Mouse (Mus musculus) spleen, postnatal 36 days (tissue): ENCODE measurements around the gene Fosl1.
"Not testable (repeated sequence)": the region's sequence is repeated elsewhere in the genome, so short reads cannot be mapped to it uniquely, and the experiment has no call there.

Experiments used
- DNase-seq, 2 experiments: peaks; one replicate each; pipeline ENCODE4 v3.0.0; 2022; ENCODE audit warnings: low spot score in 2 of 2, mixed read lengths in 1 of 2

The Fosl1 gene

DNA sequence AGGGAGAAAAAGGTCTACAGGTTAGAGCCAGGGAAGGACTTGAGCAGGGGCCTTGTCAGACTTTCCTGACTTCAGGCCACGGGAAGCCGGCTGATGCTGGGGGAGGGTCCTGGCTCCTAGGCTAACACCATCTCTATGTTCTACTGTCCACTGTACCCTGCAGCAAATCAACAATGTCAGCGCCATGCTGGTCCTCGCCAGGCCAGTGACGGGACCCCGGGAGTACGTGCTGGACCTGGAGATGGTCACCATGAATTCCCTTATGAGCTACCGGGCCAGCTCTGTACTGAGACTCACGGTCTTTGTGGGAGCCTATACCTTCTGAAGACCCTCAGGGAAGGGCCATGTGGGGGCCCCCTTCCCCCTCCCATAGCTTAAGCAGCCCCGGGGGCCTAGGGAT lies 34.1 kb downstream of the Fosl1 start:
- no peak for DNase-seq

DNA sequence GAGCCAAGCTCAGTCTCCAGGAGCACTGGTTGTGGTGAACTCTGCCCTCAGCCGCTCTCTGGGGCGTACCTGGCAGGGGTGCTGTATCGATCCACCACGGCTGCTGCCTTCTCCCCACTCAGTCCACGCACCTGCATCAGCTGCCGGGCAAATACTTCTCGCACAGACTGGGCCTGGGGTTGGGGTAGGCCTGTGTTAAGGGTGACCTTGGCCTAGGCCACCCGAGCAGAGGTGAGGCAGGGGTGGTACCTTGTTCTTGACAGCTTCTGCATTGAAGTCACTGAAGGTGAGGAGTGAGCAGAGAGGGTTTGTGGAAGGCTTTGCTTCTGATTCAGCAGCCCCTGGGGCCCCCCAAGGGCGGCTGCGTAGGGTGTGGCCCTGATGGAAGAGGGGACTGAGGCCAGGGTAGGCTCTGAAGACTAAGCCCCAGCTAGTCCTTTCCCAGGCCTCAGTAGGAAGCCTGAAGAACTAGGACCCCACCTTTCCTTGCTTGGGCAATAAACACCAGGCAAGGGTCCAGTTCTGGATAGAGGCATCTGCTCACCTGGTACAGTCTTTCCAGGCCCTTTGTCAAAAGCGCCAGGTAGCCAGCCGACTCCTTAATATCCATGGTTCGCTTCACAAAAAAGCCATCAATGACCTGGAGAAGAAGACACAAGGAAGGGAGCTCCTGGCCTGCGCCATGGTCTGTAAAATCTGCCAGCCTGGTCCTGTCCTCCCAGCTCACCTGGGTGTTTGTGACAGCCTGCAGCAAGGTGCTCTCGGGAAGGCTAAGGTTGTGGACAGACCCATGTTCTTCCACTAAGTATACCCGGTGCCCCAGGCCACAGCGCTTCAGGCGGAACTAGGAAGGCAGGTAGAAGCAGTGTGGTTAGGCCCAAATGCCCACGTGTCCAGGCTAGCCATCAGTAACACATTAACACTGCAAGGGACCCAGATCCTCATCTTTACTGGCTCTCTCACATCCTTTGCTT lies 36.3 kb downstream of the Fosl1 start:
- no peak for DNase-seq

DNA sequence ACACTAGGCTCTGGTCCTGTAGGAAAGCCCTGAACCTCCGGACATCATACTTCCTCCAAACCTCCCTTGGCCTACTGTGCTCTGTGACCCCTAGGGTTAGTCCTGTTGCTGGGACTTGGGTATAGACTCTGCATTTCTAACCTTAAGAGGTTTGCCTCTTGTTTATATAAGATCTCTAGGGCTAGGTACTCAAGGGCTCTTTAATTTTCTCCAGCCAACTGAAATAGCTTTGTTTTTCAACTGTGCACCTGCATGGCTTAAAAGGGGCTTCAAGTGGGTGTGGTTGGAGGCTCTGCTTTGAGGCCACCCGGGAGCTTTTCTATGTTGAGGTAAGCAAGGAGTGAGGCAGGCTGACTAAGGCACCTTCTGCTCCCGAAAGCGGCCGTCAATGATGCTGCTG lies 37.1 kb downstream of the Fosl1 start:
- no peak for DNase-seq

DNA sequence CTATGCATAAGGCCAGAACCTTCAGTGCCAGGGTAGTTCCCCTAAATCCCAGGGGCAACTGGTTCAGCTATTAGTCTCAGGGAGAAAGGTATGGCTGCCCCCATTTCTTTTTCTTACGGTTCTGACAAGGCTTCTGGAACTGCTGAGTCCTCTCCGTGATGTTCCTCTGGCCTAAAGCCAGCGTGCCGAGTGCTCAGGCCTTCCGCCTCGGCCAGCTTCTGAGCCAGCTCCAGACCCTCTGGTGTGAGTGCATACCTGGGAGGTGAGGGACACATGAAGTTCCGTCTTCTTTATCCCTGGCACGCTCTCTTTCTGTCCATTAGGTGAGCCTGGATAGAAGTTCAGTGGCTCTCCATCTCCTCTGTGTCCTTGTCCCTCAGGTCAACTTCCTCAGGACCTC lies 38.0 kb downstream of the Fosl1 start:
- DNase-seq = no peak

DNA sequence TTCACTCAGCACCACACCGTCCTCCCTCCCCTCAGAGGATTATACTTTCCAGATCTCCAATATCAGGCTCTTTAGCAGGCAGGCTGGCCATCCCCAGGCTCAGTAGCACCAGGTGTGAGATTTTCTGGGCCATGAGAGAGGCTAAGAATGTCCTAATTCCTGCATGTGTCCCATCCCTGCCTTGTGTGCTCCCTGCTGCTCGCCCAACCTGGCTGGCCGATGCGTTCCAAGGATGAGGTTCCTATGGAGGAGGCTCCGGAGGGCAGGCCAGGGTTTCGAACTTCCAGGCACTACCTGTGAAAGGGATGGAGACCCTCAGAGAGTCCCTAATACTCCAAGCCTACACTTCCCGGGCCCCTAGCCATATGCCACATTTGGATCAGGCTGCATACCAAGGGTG lies 38.5 kb downstream of the Fosl1 start:
- no peak for DNase-seq

DNA sequence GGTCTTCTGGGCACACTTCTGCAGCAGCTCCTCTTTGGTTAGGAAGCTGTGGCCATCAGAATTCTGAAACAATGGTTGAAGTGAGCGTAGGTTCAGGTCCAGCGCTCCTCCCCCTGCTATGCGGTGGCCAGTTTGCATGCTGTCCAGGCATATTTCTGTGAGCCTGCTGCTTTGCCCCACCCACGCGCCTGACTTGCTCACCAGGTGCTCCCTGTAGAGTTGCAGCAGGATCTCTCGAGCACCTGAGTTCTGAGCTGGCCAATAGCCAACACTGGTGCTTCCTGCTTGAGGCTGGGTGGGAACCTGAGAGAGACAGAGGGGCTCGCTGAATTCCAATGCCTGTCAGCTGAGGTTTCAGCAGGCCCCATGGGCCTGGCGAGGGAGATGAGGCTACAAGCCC lies 38.9 kb downstream of the Fosl1 start:
- DNase-seq = no peak

DNA sequence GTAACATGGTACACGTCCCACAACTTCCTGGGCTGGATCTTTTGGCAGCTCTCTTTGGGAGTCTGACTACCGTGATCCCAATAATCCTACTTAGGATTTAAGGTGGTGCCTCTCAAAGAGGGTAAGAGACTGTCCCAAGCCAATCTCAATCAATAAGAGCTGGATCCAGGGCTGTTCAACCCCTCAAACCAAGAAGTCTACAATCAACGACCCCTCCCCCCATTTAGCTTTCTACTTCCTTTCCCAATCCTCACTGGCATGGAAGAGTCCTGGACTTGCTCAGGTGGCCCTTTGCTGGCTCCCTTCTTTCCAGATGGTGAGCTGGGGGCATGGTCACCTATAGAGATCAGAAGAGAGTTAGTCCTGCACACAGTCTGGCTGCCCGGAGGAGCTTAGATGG lies 39.4 kb downstream of the Fosl1 start:
- DNase-seq = no peak

DNA sequence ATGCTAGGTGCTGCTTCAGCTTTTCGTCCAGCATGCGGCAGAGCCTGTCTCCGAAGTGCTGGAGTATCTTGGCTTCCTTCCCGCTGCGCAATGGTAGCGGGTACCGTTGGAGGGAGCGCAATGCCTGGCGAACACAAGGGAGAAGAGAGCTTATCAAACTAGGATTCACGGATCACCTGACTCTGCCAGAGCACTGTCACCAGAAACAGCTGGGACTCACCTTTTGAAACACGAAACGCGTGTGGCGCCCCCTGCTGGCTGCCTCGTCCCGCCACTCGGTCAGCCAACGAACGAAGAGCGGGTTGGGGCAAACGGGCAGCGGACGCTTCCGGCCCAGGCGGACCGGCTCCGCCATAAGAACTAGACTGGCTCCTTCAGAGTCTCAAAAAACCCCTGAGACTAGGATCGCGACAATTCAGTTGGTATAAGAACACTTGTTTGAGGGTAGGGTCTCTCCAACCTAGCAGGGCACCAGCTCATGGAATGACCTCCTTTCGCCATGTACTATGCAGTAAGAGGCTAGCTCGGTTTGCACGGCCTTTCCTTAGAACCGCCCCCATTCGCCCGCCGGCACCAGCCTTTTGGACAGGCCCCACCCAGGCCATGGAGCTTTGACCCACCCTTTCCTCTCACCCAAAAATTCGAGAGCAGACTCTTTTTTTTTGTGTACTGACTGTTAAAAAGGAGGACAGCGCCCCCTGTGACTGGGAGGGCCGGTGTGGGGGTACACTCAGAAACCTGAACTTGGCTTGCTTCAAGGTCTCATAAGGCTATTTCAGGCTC lies 40.6 kb downstream of the Fosl1 start, which contains the start of gene Mus81:
TSS of gene Mus81 (minus strand) at position 635 of the 783 bp plus-strand sequence.
- peak; percentile 97 to 98 for DNase-seq

DNA sequence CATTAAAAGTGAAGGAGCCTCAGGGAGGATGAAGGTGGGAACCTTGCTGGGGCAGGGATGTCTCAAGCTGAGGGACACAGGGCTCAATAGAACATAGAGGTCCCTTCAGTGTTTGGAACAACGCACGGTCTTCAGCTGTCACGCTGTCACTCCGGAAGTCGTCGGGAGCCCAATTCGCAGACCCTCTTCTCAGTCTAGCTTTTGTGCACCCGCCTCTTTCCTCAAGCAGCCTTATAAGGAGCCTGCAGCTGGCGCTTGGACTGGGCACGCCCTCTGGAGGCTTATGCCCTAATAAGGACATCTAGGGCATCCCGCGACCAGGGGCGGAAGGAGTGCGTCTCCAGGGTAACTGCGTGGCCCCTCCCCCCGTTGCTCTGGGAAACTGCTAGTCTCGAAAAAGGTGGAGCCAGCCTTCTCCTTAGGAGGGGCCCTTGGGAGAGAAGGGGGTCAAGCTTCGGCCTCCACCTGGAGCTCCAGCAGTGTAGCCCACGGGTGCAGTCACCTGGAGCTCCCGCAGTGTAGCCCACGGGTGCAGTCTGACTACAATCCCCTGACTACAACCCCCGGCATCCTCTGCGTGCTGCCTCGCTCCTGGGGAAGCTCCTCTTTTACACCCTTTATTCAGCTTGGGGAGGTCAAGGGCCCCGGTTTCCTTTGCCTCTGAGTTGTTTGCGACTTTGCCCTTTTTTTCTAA lies 41.7 kb downstream of the Fosl1 start:
- DNase-seq = peak; percentile 98 to 99

DNA sequence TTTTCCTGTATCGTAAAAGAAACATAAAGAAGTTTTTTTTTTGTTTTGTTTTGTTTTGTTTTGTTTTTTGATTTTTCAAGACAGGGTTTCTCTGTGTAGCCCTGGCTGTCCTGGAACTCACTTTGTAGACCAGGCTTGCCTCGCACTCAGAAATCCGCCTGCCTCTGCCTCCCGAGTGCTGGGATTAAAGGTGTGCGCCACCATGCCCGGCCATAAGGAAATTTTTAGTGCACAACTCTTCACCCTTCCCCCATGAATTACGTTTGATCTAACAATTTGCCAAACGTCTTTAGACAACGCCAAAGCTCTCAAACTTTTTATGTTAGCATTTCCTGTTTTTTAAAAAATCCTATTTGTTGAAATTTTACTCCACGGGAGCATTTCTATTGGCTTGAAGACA lies 42.4 kb downstream of the Fosl1 start:
- not testable (repeated sequence) for DNase-seq

DNA sequence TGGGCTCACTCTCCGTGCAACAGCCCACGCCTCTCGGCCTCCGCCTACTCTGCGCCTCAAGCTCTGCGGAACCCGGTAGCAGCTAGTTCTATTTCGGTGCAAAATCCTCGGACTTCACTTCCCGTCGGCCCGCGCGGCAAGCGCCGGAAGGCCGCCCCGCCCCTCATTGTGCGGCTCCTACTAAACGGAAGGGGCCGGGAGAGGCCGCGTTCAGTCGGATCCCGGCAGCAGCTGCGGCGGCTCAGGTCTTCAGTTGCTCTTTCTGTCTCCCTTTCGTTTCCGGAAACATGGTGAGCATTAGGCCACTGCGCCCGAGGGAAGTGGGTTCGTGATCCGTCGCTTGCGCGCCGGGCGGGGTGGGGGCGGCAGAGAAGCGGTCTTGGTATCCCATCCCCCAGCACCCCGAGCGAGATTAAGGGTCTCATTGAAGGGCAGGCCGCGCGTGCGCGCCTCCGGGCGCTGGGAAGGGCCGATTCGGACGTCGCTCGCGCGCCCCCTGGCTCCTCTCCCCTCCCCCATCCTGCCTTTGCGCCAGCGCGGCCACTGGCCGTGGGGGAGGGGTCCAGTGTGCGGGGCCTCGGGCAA lies 43.1 kb downstream of the Fosl1 start, which contains the start of gene Cfl1:
TSS of gene Cfl1 (plus strand) at position 143 of the 585 bp plus-strand sequence.
- DNase-seq = peak; percentile 97

DNA sequence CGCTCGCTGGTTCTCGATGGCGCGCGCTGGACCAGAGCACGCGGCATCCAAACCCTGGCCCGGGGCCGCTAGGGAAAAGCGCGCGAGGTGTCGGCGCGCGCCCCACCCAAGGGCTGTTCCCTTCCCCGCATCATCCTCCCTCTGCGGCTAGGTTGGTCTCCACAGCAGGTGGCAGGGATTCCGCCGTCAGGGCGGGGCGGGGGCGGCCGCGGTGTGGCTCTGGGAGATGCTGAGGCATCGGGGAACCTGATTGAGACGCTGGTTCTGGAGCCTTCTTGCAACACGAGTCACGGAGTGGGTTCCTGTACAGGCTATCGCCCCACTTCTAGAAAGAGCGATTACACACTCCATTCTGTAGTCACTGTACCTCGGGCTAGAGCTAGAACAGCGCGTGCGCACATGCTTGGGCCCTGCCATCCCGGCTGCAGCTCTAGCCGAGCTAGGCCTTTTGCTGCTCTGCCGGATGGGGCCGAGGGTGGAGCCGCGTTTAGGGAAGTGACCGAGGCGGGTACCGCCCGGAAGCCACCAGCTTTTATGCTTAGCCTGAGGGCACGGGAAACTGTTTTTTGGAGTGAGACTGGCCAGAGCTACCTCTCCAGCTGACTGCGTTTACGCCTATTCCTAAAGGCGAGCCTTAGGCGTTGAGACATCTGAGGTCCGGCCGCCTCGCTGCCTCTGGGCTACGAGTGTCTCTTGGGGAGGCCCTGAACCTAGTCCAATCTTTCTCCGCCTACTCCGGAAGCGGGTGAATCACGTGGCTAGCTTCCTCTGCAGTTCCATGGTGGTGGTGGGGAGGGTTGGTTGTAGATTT lies 43.8 kb downstream of the Fosl1 start:
- DNase-seq = peak; percentile 90 to 91

DNA sequence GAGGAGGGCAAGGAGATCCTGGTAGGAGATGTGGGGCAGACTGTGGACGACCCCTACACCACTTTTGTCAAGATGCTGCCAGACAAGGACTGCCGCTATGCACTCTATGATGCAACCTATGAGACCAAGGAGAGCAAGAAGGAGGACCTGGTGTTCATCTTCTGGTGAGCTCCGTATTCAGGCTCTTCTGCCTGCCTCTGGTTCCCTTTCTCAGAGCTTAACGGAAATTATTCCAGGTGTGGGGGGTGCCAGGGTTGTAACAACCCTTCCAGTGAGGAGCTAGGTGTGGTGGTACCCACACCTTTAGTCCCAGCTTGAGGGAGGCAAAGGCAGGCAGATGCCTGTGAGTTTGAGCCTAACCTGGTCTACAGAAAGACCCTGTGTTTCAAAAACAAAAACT lies 45.3 kb downstream of the Fosl1 start:
- no peak for DNase-seq

DNA sequence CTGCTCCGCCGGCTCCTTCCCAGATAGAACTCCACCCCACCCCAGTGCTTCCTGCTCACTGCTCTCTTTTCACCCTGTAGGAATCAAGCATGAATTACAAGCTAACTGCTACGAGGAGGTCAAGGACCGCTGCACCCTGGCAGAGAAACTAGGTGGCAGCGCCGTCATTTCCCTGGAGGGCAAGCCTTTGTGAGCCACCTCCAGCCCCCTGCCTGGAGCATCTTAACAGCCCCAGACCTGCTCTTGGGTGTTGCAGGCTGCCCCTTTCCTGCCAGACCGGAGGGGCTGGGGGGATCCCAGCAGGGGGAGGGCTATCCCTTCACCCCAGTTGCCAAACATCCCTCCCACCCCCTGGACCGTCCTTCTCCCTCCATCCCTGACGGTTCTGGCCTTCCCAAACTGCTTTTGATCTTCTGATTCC lies 46.0 kb downstream of the Fosl1 start:
- DNase-seq = not testable (repeated sequence)

DNA sequence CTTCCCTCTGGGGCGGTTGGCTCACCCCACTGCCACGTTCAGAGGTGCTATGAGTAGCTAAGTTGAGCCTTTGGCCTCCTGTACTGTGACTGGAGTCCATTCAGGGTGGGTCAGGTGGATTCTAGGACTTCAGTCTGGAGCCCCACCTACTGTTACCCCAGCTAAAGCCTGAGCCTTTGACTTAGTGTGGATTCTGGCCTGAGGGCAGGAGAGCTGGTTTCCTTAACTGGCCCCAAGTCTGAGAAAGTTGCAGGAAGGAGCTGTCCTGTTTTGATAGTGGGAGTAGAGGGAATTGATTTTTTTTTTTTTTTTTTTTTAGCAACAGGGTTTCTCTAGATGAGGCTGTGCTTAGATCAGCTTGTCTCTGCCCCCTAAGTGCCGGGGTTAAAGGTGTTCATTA lies 47.0 kb downstream of the Fosl1 start:
- no peak for DNase-seq

DNA sequence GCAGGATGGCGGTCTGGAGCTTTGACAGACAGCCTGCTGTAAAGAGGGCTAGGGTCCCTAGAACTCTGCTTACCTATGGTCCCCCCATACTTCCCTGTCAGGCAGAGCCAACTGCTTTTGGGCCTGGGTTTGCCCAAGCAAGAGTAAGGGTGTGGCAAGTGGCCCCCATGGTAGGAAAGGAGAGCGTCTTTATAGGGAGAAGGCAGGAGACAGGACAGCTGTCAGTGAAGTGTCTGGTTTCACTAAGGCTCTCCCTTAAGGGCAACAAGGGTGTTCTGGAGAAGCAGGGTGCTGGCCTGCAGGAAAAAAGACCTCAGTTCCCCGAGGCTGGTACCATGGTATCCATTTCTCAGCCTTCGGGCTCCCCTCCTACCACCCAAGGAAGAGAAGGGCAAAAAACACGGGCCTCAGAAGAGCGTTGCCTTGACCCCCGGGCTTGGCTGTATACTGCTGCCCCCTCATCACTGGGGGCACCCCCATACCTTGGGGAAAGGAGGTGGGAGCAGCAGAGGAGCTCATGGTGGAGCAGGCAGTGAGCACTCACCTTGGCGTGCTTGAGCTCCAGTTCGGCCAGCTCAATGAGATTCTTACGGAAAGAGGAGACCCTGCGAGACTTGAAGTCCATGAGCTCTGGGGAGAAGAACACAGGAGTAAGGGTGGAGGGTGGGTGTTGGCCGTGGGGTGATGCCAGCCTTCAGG lies 48.2 kb downstream of the Fosl1 start:
- DNase-seq = no peak

DNA sequence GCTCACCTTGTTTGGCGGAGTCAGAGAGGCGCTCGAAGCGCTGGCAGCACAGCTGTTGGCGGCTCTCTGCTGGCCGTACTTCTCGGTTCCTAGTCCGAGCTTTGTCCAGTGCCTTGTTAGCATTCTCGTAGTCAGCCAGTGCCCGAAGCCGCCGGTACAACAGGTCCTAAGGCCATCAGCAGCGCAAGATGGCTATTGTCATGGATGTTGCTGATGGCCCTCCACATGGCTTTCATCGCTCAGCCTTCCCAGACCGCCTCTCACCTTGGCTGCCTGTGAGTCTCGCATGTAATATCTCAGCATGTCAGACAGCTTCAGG lies 48.7 kb downstream of the Fosl1 start:
- no peak for DNase-seq

DNA sequence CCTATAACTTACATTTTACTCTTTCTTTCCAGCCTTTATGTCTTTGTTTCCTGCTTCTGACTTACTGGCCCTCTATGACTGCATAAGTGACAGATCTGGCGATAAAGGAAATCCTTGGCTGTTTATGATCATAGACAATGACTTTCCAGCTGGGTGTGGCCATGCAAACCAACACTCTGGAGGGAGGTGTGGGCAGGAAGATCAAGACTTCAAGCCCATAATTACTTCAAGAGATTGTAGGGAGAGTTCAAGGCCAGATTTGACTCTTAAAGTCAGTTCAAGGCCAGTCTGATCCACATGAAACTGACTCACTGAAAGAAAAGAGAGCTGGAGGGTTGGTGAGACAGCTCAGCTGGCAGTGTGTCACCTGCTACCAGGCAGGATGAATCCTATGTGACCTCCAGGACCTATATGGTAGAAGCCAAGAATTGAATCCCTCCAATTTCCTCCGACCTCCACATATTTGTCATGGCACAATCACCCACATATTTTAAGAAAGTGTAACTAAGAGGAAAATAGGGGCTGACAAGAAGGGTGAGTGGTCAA lies 53.1 kb downstream of the Fosl1 start:
- no peak for DNase-seq

DNA sequence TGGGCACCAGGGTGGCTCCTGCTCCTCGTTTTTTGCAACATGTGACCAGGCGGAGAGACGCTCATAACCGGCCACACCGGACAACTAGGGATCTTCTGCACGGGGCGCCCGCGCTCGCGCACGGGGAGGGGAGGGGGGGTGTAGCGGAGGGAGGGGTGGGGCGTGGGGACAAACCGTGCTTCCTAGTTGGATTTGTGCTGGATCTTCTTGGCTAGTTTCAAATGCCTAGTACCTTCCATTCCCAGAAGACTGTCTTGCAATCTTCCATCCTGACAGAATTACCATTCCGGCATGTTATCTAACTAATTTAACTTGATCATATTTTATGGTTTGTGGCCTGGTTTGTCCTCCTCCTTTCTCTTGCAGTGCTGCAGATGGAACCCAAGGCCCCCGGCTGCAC lies 56.3 kb downstream of the Fosl1 start, which contains the start of gene 1700020D05Rik:
TSS of gene 1700020D05Rik (minus strand) at position 101 of the 400 bp plus-strand sequence.
- no peak for DNase-seq
